Mouse (Mus musculus) MEL (cell line): Measurements from ENCODE around the gene Gxylt2. TPM values are rescaled to one million over a fixed set of nuclear protein-coding genes. Genes with fewer than 3 reads are reported as not detected.

ENCODE experiments used
- DNase-seq: peaks from one replicate; pipeline ENCODE4 v3.0.0; 2011; ENCODE audit warnings: low read depth, low spot score
- H3K27ac ChIP-seq: 2 replicates; pipeline ENCODE4 v1.5.1; 2012; ENCODE audit warnings: low read depth, mild to moderate bottlenecking, control low read depth, low read length, moderate library complexity; ENCODE audit not compliant: control insufficient read depth
- H3K27me3 ChIP-seq, 2 experiments: fragments of 150-350 bp in 1 of 2; sonication (generic) in 1 of 2; 2 replicates each; pipeline ENCODE4 v1.6.1; 2012; ENCODE audit warnings: low read length in 2 of 2, mild to moderate bottlenecking in 2 of 2, improper control_type of control experiment in 1 of 2, moderate library complexity in 1 of 2; ENCODE audit not compliant: insufficient read depth in 2 of 2, control insufficient read depth in 1 of 2
- H3K36me3 ChIP-seq, 2 experiments: 2 replicates each; pipeline ENCODE4 v1.6.1; 2012 to 2014; ENCODE audit warnings: low read length in 2 of 2, improper control_type of control experiment in 1 of 2, inconsistent platforms in 1 of 2, mild to moderate bottlenecking in 1 of 2; ENCODE audit not compliant: insufficient read depth in 2 of 2, control insufficient read depth in 1 of 2
- H3K4me1 ChIP-seq, 2 experiments: fragments of 150-350 bp in 1 of 2; sonication (generic) in 1 of 2; 2 replicates each; pipeline ENCODE4 v1.6.1; 2012; ENCODE audit warnings: low read length in 2 of 2, improper control_type of control experiment in 1 of 2, mild to moderate bottlenecking in 1 of 2; ENCODE audit not compliant: insufficient read depth in 2 of 2, control insufficient read depth in 1 of 2
- H3K4me3 ChIP-seq, 2 experiments: fragments of 150-350 bp in 1 of 2; sonication (generic) in 1 of 2; 2 replicates each; pipeline ENCODE4 v1.5.1; 2012; ENCODE audit warnings: low read depth in 2 of 2, low read length in 2 of 2, mild to moderate bottlenecking in 2 of 2, moderate library complexity in 2 of 2, control low read depth in 1 of 2, improper control_type of control experiment in 1 of 2; ENCODE audit not compliant: control insufficient read depth in 1 of 2, insufficient read depth in 1 of 2
- H3K79me2 ChIP-seq: 2 replicates; pipeline ENCODE4 v1.6.1; 2012; ENCODE audit warnings: mild to moderate bottlenecking, low read length, moderate library complexity; ENCODE audit not compliant: control insufficient read depth, poor library complexity, insufficient read depth
- H3K9ac ChIP-seq: 2 replicates; pipeline ENCODE4 v1.6.1; 2012; ENCODE audit warnings: low read depth, mild to moderate bottlenecking, control low read depth, low read length, moderate library complexity; ENCODE audit not compliant: control insufficient read depth, poor library complexity, severe bottlenecking
- H3K9me3 ChIP-seq: fragments of 150-350 bp; sonication (generic); replicated peaks from 2 replicates; pipeline ENCODE4 v1.6.1; 2012; ENCODE audit warnings: mild to moderate bottlenecking, low read length, improper control_type of control experiment, moderate library complexity; ENCODE audit not compliant: insufficient read depth
- CHD2 ChIP-seq: IDR thresholded peaks from 2 replicates; pipeline ENCODE4 v1.6.1; 2011; ENCODE audit warnings: low read length, improper control_type of control experiment
- E2F4 ChIP-seq: IDR thresholded peaks from 2 replicates; pipeline ENCODE4 v1.6.1; 2011; ENCODE audit warnings: low read depth, low read length, improper control_type of control experiment, borderline replicate concordance
- EP300 ChIP-seq, 2 experiments: IDR thresholded peaks; 2 replicates each; pipeline ENCODE4 v1.6.1; 2011; ENCODE audit warnings: improper control_type of control experiment in 2 of 2, low read length in 2 of 2, low read depth in 1 of 2, mild to moderate bottlenecking in 1 of 2
- ETS1 ChIP-seq: IDR thresholded peaks from 2 replicates; pipeline ENCODE4 v1.6.1; 2012; ENCODE audit warnings: low read depth, mild to moderate bottlenecking, inconsistent platforms, low read length, improper control_type of control experiment, moderate library complexity
- GABPA ChIP-seq: IDR thresholded peaks from 2 replicates; pipeline ENCODE4 v1.6.1; 2012; ENCODE audit warnings: low read depth, mild to moderate bottlenecking, inconsistent platforms, low read length, improper control_type of control experiment, moderate library complexity
- GATA1 ChIP-seq: IDR thresholded peaks from 2 replicates; pipeline ENCODE4 v1.6.1; 2011; ENCODE audit warnings: low read depth, low read length, improper control_type of control experiment
- KAT2A ChIP-seq: conservative IDR thresholded peaks from 2 replicates; pipeline ENCODE4 v1.6.1; 2012; ENCODE audit warnings: low read depth, low read length, improper control_type of control experiment, inconsistent platforms
- MAFK ChIP-seq: IDR thresholded peaks from 2 replicates; pipeline ENCODE4 v1.6.1; 2011; ENCODE audit warnings: low read depth, mild to moderate bottlenecking, low read length, improper control_type of control experiment, borderline replicate concordance
- MEF2A ChIP-seq: IDR thresholded peaks from 2 replicates; pipeline ENCODE4 v1.6.1; 2014; ENCODE audit warnings: low read depth, mild to moderate bottlenecking, inconsistent platforms, low read length, improper control_type of control experiment; ENCODE audit not compliant: poor library complexity, insufficient replicate concordance, severe bottlenecking; ENCODE audit errors: extremely low read depth
- MYB ChIP-seq: IDR thresholded peaks from 2 replicates; pipeline ENCODE4 v1.6.1; 2011; ENCODE audit warnings: mild to moderate bottlenecking, low read depth, low read length, improper control_type of control experiment
- MYC ChIP-seq: IDR thresholded peaks from 2 replicates; pipeline ENCODE4 v1.6.1; 2011; ENCODE audit warnings: low read depth, mild to moderate bottlenecking, low read length, improper control_type of control experiment, moderate library complexity
- RCOR1 ChIP-seq: IDR thresholded peaks from 2 replicates; pipeline ENCODE4 v1.6.1; 2012; ENCODE audit warnings: low read depth, mild to moderate bottlenecking, inconsistent platforms, low read length, improper control_type of control experiment
- TAL1 ChIP-seq: IDR thresholded peaks from 2 replicates; pipeline ENCODE4 v1.6.1; 2012; ENCODE audit warnings: mild to moderate bottlenecking, inconsistent platforms, low read length, moderate library complexity, mixed read lengths
- TBP ChIP-seq: IDR thresholded peaks from 2 replicates; pipeline ENCODE4 v1.8.0; 2011; ENCODE audit warnings: low read depth, low read length, improper control_type of control experiment
- TCF12 ChIP-seq: IDR thresholded peaks from 2 replicates; pipeline ENCODE4 v1.6.1; 2014; ENCODE audit warnings: low read depth, mild to moderate bottlenecking, inconsistent platforms, low read length, improper control_type of control experiment, moderate library complexity
- USF1 ChIP-seq: IDR thresholded peaks from 2 replicates; pipeline ENCODE4 v1.6.1; 2014; ENCODE audit warnings: low read depth, mild to moderate bottlenecking, inconsistent platforms, low read length, improper control_type of control experiment, moderate library complexity
- ZC3H11A ChIP-seq: IDR thresholded peaks from 2 replicates; pipeline ENCODE4 v1.6.1; 2012; ENCODE audit warnings: low read depth, mild to moderate bottlenecking, inconsistent platforms, low read length, improper control_type of control experiment
- ZKSCAN1 ChIP-seq: IDR thresholded peaks from 2 replicates; pipeline ENCODE4 v1.6.1; 2012; ENCODE audit warnings: low read depth, mild to moderate bottlenecking, inconsistent platforms, low read length, improper control_type of control experiment, moderate library complexity
- ZMIZ1 ChIP-seq: IDR thresholded peaks from 2 replicates; pipeline ENCODE4 v1.6.1; 2012; ENCODE audit warnings: low read depth, mild to moderate bottlenecking, inconsistent platforms, low read length, improper control_type of control experiment, moderate library complexity
- polyA plus RNA-seq, 2 experiments: library from polyadenylated mRNA; stranded (reverse) in 1 of 2; unstranded in 1 of 2; fragments of >175 nt in 1 of 2; fragments of >200 nt in 1 of 2; gene quantifications; 2 replicates each; pipeline versions ENCODE4 v1.2.1 to v1.2.4; 2012; ENCODE audit warnings: low replicate concordance in 2 of 2, low read depth in 1 of 2; ENCODE audit not compliant: insufficient read length in 2 of 2, insufficient read depth in 1 of 2, missing spikeins in 1 of 2
- total RNA-seq: library from RNA; depleted of rRNA; stranded (reverse); fragments of 300-350 nt; gene quantifications from 2 replicates; pipeline ENCODE4 v1.2.3, GENCODE M21; 2012

Gene Gxylt2
- total and polyA plus RNA-seq, 3 experiments = not detected

DNA sequence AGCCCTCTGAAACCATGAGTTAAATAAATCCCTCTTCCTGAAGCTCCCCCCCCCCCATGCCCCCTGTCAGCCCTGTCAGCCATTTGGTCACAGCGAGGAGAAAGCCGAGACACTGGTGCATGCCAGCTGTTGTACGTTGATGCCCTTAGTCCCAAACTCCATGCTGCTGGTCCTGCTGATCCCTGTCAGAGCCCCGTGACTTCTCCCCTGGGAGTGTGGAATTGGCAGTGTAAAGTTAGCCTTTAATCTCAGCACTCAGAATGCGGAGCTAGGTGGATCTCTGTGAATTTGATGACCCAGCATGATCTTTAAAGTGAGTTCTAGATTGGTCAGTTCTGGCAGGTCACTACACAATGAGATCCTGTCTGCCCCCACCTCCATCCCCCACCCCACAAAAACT is 125.2 kb downstream of the Gxylt2 start:
- Histone ChIP-seq H3K9me3 (no peaks in the 10 kb centered on the region), H3K4me3 (no peak overlapping the region), H3K79me2 (peaks cover 10% of the 10 kb centered on the region), H3K27me3 (no peaks in the 10 kb centered on the region), H3K27ac (no peak overlapping the region), H3K9ac (no peak overlapping the region), H3K4me1 (peaks cover 0 to 16% of the 10 kb centered on the region in 2 experiments; a peak in 2 of 4 replicates), H3K36me3 (peaks cover 0 to 7% of the 10 kb centered on the region in 2 experiments; a peak in 2 of 4 replicates)
- no peak for DNase-seq
- no peak for TF ChIP-seq GABPA
- no peak for TF ChIP-seq E2F4
- no peak for TF ChIP-seq MYB
- no peak for TF ChIP-seq MEF2A
- TF ChIP-seq KAT2A = no peak
- no peak for TF ChIP-seq TBP
- no peak for TF ChIP-seq MYC
- no peak for TF ChIP-seq TAL1
- no peak for TF ChIP-seq MAFK
- no peak for TF ChIP-seq USF1
- no peak for TF ChIP-seq ETS1
- no peak for TF ChIP-seq ZKSCAN1
- TF ChIP-seq ZC3H11A = no peak

DNA sequence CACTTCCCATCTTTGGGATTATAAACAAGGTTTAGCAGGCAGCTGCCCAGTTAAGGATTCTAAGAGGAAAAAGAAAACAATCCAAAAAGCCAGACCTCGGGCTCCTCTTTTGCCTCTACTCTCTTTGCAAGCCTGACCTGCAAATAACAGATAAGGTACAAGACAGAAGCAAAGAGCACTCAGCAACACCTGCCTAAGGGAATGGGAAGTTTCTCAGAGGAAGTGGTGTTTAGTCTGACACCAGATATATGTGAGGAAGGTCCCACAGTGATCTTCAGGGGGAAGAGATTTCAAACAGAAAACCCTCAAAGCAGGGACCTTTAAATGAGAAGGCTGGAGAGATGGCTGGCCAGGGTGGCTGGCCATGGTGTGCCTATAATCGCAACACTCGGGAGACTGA is 126.7 kb downstream of the Gxylt2 start:
- Histone ChIP-seq H3K9ac (no peak overlapping the region), H3K79me2 (peaks cover 22% of the 10 kb centered on the region), H3K27me3 (no peaks in the 10 kb centered on the region), H3K9me3 (no peaks in the 10 kb centered on the region), H3K4me3 (no peak overlapping the region), H3K4me1 (peaks cover 0 to 20% of the 10 kb centered on the region in 2 experiments; a peak in 2 of 4 replicates), H3K27ac (no peak overlapping the region), H3K36me3 (peaks cover 9 to 21% of the 10 kb centered on the region in 2 experiments)
- DNase-seq = peak; percentile 65
- TF ChIP-seq TCF12 (peak; percentile 77), ZMIZ1 (no peak), RCOR1 (peak; percentile 49), TAL1 (peak; percentile 67), GATA1 (peak; percentile 62), ETS1 (peak; percentile 38; the same call in 1 of the 2 replicates), CHD2 (no peak), EP300 (IDR thresholded peaks at IDR 0.05; ENCODE audit: low read depth in 1 of 2, low read length in 2 of 2) (peak; percentile 55 to 59; a peak in 2 of 4 replicates)
